Mouse (Mus musculus): ENCODE measurements around the gene Psmd14. TPM values are rescaled to one million over a fixed set of nuclear protein-coding genes. Genes with fewer than 3 reads are reported as not detected.

Psmd14 gene
- polyA plus RNA-seq, 1 experiment: 16.8 TPM

DNA sequence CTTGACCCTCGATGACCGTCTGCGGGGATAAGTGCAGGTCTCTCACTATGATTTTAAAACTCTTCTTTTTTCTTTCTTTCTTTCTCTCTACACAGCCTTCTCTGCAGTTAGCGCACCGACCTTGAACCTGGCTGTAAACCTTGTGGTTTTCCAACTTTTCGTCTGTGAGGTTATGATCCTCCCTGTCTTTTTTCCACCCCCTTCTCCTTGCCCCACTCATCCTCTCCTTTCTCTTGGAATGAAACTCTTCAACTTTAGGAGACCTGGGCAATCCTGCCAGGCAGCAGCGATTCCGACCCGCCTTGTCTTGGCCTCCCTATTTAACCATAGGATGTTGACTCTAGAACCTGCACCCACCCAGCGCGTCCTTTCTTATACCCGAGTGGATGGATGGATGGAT is 101.0 kb downstream of the Psmd14 start:
- Histone ChIP-seq H3K27ac (ENCODE audit: control insufficient read depth, insufficient read depth, low read depth, low read length) (no peak overlapping the region), H3K27me3 (ENCODE audit: control insufficient read depth, insufficient read depth, low read length) (no peaks in the 10 kb centered on the region), H3K4me1 (ENCODE audit: control insufficient read depth, insufficient read depth, low read length) (peaks cover 17% of the 10 kb centered on the region), H3K4me3 (ENCODE audit: control insufficient read depth, low read depth, low read length) (peak overlapping the region; percentile 95), H3K36me3 (ENCODE audit: control insufficient read depth, insufficient read depth, low read length) (no peaks in the 10 kb centered on the region)
- TF ChIP-seq POLR2A (IDR thresholded peaks at IDR 0.05; ENCODE audit: control insufficient read depth, low read depth, low read length): no peak
- TF ChIP-seq CTCF (IDR thresholded peaks at IDR 0.05; ENCODE audit: control insufficient read depth, insufficient read depth, insufficient replicate concordance, low read depth, low read length): no peak

DNA sequence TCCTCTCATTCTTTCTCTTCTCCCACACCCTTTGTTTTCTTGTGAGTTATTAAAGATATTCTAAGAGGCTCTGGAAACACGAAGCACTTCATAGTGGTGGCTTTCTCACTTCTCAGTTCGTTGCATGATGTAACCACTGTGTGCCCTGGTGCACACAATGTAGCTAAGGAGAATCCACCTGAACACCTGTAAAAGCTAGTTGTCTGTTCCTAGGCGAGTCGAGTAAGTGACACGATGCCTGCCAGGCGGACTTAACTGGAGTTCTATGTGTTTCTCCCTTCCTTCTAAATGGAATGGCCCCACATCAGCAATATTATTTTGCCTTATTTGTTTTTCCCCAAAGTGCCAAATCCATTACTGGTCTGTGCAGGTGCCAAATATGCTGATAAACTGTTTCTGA is 101.6 kb downstream of the Psmd14 start:
- Histone ChIP-seq H3K4me3 (ENCODE audit: control insufficient read depth, low read depth, low read length) (no peak overlapping the region), H3K27ac (ENCODE audit: control insufficient read depth, insufficient read depth, low read depth, low read length) (no peak overlapping the region), H3K36me3 (ENCODE audit: control insufficient read depth, insufficient read depth, low read length) (no peaks in the 10 kb centered on the region), H3K4me1 (ENCODE audit: control insufficient read depth, insufficient read depth, low read length) (peaks cover 17% of the 10 kb centered on the region), H3K27me3 (ENCODE audit: control insufficient read depth, insufficient read depth, low read length) (no peaks in the 10 kb centered on the region)
- TF ChIP-seq CTCF (IDR thresholded peaks at IDR 0.05; ENCODE audit: control insufficient read depth, insufficient read depth, insufficient replicate concordance, low read depth, low read length): no peak
- TF ChIP-seq POLR2A (IDR thresholded peaks at IDR 0.05; ENCODE audit: control insufficient read depth, low read depth, low read length): no peak

DNA sequence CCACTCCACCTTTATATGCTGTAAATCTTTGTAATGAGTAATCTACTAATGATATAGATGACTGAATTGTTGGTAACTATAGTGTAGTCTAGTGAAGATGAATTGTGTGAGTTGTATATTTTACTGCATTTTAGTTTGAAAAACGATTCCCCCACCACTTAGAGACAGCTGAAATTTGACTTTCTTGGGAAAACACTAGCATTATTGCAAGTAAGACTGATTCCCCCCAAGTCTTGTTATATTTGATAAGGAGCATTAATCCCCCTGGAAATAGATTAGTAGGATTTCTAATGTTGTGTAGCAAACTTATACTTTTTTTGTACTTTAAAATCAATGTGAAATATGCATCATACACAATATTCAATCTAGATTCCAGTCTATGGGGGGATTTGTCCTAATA is 102.0 kb downstream of the Psmd14 start:
- Histone ChIP-seq H3K4me1 (ENCODE audit: control insufficient read depth, insufficient read depth, low read length) (peaks cover 17% of the 10 kb centered on the region), H3K4me3 (ENCODE audit: control insufficient read depth, low read depth, low read length) (no peak overlapping the region), H3K27me3 (ENCODE audit: control insufficient read depth, insufficient read depth, low read length) (no peaks in the 10 kb centered on the region), H3K36me3 (ENCODE audit: control insufficient read depth, insufficient read depth, low read length) (no peaks in the 10 kb centered on the region), H3K27ac (ENCODE audit: control insufficient read depth, insufficient read depth, low read depth, low read length) (no peak overlapping the region)
- TF ChIP-seq POLR2A (IDR thresholded peaks at IDR 0.05; ENCODE audit: control insufficient read depth, low read depth, low read length): no peak
- TF ChIP-seq CTCF (IDR thresholded peaks at IDR 0.05; ENCODE audit: control insufficient read depth, insufficient read depth, insufficient replicate concordance, low read depth, low read length): no peak

DNA sequence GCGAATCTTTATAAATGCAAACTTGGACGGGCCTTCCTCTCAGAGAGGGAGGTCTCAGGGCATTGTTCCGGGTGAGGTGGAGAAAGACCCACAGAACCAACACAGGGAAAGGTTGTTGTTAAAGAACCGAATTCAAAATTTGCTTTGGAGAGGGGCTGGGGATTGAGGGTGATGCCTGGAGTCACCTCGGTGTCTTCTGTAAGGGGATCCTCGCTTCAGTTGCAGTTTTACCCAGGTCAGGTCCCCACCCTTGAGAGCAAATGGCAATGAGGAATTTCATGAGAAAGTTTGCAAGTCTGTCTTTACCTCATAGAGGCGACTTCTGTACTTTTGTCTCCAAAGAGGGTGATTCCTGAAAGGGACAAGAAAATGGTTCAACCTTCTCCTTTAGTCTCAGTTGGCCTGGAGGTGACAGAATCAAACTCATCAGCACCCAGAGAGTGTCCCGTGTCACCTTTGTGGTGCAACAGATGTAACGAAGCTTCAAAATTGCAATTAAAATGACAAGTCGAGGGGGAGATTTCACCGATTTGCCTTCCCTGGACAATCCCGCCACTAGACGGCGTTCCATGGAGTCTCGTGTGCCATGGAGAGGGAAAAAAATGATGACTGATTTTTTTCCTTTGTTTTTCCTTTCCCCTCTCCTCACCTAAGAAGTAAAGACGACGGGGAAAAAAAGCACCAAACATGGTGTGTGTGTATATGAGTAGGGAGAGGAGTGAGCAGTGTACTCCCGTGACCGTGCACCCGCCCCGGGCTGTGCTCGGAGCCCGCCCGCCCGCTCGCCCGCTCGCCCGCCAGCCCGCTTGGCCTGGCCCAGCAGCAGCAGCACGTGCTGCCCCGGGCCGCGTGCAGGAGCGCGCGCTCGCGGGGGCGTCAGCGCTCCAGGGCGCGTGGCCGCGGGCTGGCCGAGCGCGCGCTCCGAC is 103.3 kb downstream of the Psmd14 start:
- Histone ChIP-seq H3K4me3 (ENCODE audit: control insufficient read depth, low read depth, low read length) (peak overlapping the region; percentile 65), H3K4me1 (ENCODE audit: control insufficient read depth, insufficient read depth, low read length) (peaks cover 17% of the 10 kb centered on the region), H3K36me3 (ENCODE audit: control insufficient read depth, insufficient read depth, low read length) (no peaks in the 10 kb centered on the region), H3K27ac (ENCODE audit: control insufficient read depth, insufficient read depth, low read depth, low read length) (no peak overlapping the region), H3K27me3 (ENCODE audit: control insufficient read depth, insufficient read depth, low read length) (no peaks in the 10 kb centered on the region)
- TF ChIP-seq POLR2A (IDR thresholded peaks at IDR 0.05; ENCODE audit: control insufficient read depth, low read depth, low read length) (no peak), CTCF (IDR thresholded peaks at IDR 0.05; ENCODE audit: control insufficient read depth, insufficient read depth, insufficient replicate concordance, low read depth, low read length) (no peak)

DNA sequence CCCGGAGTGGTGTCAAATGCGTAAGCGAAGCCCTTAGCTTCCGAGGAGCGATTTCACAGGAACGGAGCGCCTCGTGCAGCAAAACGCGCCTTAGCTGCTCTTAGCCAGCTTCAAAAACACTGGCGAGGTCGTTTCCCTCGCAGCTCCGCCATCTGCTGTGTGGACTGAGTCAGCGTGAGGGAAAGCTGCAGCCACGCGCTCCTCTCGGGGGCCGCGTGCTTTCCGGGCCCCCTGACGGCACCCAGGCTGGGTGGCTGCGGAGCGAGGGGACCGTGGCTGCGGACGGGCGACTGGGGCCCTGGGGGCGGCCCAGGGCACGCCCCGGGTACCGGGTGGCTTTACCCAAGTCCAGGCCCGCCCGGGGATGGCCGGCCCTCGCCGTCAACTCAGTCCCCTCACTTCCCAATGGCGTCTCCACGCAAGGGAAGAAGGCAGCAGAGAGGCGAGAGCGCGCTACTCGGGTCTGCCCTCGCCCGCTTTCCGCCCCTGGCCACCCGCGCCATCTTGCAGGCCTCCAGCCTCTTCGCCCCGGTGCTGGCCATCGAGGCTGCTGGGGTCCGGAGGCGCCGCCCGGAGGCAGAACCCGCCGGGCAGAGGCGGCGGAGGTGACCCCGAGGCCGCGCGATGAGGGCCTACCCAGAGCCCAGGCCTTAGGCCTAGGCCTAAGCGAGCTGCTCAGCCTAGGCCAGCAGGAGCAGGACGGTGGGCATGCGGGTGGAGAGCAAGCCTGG is 104.3 kb downstream of the Psmd14 start:
- H3K4me3 ChIP-seq (ENCODE audit: control insufficient read depth, low read depth, low read length): peak overlapping the region; percentile 94
- TF ChIP-seq POLR2A (IDR thresholded peaks at IDR 0.05; ENCODE audit: control insufficient read depth, low read depth, low read length) (peak; percentile 55), CTCF (IDR thresholded peaks at IDR 0.05; ENCODE audit: control insufficient read depth, insufficient read depth, insufficient replicate concordance, low read depth, low read length) (no peak)
- H3K27me3 ChIP-seq (ENCODE audit: control insufficient read depth, insufficient read depth, low read length): no peaks in the 10 kb centered on the region
- H3K4me1 ChIP-seq (ENCODE audit: control insufficient read depth, insufficient read depth, low read length): peaks cover 17% of the 10 kb centered on the region
- no peaks in the 10 kb centered on the region for H3K36me3 ChIP-seq (ENCODE audit: control insufficient read depth, insufficient read depth, low read length)
- peak overlapping the region; percentile 82 for H3K27ac ChIP-seq (ENCODE audit: control insufficient read depth, insufficient read depth, low read depth, low read length)

DNA sequence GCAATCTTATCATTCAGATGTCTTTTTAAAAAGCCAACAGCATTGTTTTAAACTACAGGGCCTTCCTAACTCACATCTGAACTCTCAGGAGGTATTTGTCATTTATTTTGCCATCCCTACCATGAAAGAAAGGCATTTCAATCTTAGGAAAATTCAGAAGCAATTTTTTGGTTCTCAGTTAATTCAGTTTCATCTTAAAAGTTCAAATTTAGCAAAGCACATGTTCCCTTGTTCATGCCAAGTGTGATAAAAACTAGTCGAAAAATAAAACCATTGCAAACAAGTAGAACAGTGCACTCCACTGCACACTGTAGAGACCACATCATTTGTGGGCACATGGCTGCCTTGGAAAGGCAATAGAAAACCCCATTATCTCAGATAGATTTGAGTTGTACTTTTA is 106.7 kb downstream of the Psmd14 start:
- no peaks in the 10 kb centered on the region for H3K27me3 ChIP-seq (ENCODE audit: control insufficient read depth, insufficient read depth, low read length)
- peaks cover 10% of the 10 kb centered on the region for H3K4me1 ChIP-seq (ENCODE audit: control insufficient read depth, insufficient read depth, low read length)
- no peak overlapping the region for H3K27ac ChIP-seq (ENCODE audit: control insufficient read depth, insufficient read depth, low read depth, low read length)
- H3K36me3 ChIP-seq (ENCODE audit: control insufficient read depth, insufficient read depth, low read length): no peaks in the 10 kb centered on the region
- TF ChIP-seq POLR2A (IDR thresholded peaks at IDR 0.05; ENCODE audit: control insufficient read depth, low read depth, low read length): no peak
- TF ChIP-seq CTCF (IDR thresholded peaks at IDR 0.05; ENCODE audit: control insufficient read depth, insufficient read depth, insufficient replicate concordance, low read depth, low read length): no peak
- H3K4me3 ChIP-seq (ENCODE audit: control insufficient read depth, low read depth, low read length): no peak overlapping the region

DNA sequence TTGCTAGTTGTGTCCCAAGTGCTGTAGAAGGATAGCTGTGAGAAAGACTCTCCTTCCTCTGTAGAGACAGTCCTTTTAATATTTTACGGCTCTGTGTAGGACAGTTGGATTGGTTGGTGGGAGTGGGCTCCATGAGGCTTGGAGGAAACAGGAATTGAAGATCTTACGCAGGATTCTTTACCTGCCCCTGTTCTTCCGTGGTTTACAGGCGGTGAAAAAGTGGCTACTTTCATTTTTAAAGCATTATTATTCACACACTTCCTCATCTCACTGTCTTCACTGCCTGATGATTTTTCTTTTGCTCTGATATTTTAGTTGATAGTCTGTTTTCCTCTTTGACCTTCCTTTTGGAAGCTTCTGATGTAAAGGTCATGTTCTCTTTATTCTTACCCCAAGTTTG is 108.7 kb downstream of the Psmd14 start:
- no peak overlapping the region for H3K4me3 ChIP-seq (ENCODE audit: control insufficient read depth, low read depth, low read length)
- peaks cover 7% of the 10 kb centered on the region for H3K4me1 ChIP-seq (ENCODE audit: control insufficient read depth, insufficient read depth, low read length)
- H3K27me3 ChIP-seq (ENCODE audit: control insufficient read depth, insufficient read depth, low read length): no peaks in the 10 kb centered on the region
- H3K36me3 ChIP-seq (ENCODE audit: control insufficient read depth, insufficient read depth, low read length): no peaks in the 10 kb centered on the region
- no peak for TF ChIP-seq POLR2A (IDR thresholded peaks at IDR 0.05; ENCODE audit: control insufficient read depth, low read depth, low read length)
- TF ChIP-seq CTCF (IDR thresholded peaks at IDR 0.05; ENCODE audit: control insufficient read depth, insufficient read depth, insufficient replicate concordance, low read depth, low read length): no peak
- H3K27ac ChIP-seq (ENCODE audit: control insufficient read depth, insufficient read depth, low read depth, low read length): no peak overlapping the region
